Mouse (Mus musculus) ovary, postnatal 36 days (tissue): ENCODE data around the gene Pnlip.
A peak's percentile ranks its signal among the peaks of the same experiment; 100 is the strongest.

ENCODE experiments used
- DNase-seq: peaks from one replicate; pipeline ENCODE4 v3.0.0; 2022; ENCODE audit warnings: low spot score, mixed read lengths

The Pnlip gene

DNA sequence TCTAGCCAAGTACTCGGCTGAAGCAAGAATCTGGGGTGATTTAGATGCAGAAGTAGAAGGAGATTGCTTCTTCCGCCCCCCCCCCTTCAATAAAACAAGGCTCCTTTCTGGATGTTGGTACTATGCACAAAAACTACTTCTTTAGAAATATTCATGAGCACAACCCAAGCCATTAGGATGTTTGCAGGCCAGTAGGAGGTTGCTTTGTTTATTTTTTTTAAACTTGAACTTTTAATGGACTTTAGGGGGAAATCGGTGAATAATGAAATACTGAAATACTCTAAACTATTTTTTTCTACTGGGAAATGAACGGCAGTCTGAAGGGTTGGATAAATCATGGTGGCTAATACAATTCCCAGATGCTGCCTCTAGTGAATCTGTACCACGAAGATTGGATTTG, at the start of gene Pnlip:
Pnlip (plus strand) TSS at position 301 of the 400 bp plus-strand sequence.
- no peak for DNase-seq

DNA sequence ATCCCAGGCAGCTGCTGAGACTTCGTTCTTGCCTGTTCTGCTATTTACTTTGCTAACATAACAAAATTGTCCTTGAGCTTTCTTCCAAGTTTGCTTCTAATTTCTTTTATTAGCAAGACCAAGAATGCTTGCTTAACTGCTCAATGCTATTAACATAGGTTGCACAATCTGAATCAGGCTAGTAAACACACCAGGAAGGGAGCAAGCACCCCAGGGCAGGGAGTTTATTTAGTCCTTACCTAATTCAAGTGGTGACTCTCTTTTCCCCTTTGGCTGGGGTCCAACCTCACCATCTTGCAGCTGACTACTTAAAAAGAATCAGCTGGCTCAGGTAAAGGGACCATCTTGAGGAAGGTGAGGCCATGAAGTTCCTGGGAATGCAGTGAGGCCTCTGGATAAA, 42.6 kb upstream of the Pnlip start:
- DNase-seq, result no peak

DNA sequence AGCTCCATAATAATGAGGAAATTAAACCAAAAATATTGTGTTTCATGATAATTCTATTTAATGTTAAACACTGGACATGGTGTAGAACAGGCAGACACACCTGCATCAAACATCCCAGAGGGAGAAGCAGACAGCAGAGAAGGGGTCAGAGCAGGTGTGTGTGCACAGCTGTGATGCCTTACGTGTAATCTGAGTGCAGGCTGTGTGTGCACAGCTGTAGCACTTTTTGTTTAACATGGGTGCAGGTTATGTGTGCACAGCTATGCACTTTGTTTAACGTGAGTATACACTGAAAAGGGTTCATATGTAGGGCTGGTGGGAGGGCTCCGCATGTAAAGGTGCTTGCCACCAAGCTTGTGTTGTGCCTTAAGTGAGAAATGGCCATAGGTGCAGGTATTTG, 39.6 kb upstream of the Pnlip start:
- DNase-seq, result no peak

DNA sequence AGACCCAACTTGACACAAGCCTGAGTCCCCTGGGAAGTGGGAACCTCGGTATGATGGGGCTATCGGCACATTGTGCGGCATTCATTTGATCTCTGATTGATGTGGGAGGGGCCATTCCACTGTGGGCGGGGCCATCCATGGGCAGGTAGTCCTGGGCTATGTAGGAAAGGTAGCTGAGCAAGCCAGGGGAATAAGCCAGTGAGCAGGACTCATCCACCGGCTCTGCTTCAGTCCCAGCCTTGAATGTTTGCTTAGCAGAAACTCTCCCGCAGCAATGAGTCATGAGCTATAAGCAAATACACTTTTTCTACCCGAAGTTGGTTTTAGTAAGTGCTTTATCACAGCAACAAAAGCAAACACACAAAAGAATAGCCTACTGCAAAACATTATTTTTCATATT, 35.7 kb upstream of the Pnlip start:
- DNase-seq, result no peak

DNA sequence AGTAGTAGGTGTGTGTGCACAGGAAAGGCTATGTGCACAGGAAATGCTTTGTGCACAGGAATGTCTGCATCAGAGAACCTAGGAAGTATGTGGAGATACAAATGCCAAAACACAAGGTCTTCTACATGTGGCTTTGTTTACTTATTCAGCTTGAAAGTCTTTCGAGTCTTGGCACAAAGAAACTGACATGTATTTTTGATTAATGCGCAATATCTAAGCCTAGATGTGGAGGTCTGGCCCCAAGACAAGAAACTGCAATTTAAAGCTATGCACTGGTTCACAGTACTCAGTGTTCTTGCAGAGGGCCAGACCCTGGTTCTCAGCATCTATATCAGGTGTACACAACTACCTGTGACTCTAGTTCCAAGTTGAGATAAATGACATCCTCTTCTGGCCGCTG, 31.6 kb upstream of the Pnlip start:
- no peak for DNase-seq

DNA sequence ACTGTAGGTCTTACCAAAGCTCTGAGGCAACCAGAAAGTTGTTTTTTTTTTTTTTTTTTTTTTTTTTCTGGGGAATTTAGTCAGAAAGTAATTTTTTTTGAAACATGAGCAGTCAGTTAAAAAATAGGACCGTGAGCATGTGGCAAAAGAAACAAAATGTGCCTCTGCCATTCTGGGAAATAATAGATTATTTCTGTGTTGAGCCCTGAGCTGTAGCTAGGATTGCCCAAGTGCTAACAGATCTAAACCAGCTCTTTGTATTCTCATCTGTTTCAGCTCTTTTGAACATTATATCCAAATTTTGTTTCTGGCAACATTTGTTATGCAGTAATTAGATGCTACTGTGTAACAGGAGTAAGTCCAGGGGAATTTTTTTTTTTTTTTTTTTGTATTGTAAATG, 30.7 kb upstream of the Pnlip start:
- DNase-seq, result no peak

DNA sequence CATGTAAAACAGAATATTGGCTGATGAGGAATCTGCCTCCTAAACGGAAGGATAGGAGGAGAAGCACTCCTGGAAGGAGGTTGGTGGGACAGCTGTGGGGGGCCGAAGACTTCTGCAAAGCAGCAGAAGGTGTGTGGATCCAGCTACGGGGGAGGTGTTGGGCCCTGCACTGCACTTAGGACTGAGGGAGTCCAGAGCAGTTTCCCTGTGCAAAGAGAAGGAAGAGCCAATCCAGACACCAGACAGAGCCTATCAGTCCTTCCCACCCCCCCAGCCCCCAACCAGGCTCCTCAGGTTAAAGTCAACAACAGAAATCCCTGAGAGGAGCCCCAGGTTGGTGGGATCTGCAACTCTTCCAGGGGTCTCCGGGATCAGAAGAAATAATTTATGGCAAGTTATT, 27.5 kb upstream of the Pnlip start:
- no peak for DNase-seq

DNA sequence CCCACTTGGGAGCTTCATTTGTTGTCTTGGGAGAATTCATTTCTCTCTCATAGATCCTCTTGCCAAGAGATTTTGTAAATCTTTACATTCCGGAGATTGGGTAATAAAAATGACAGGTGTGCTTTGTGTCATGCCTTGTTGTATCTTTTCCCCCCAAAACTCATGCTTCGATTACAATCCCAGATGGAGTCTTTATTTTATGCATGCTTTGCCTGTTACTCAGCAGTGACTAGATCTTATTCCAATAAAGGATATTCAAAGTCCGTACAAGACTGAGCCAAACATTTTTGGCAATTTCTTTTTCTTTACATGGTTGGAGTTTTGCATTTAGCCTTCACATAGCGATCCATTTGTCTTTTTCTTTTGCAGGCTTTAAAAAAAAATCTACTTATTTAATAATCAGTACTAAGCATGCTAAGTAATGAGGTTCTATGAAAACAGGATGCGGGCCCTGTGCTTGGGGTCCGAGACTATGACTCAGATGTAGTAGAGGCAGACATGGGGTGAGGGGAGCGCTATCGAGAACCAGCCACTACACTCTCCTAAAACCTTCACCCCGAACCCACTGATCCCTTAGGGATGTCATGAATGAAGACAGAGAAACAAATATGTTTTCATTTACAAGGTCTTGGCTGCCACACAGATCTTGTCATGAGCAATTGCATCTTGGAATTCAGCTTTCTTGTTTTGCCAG, 26.9 kb upstream of the Pnlip start:
- no peak for DNase-seq

DNA sequence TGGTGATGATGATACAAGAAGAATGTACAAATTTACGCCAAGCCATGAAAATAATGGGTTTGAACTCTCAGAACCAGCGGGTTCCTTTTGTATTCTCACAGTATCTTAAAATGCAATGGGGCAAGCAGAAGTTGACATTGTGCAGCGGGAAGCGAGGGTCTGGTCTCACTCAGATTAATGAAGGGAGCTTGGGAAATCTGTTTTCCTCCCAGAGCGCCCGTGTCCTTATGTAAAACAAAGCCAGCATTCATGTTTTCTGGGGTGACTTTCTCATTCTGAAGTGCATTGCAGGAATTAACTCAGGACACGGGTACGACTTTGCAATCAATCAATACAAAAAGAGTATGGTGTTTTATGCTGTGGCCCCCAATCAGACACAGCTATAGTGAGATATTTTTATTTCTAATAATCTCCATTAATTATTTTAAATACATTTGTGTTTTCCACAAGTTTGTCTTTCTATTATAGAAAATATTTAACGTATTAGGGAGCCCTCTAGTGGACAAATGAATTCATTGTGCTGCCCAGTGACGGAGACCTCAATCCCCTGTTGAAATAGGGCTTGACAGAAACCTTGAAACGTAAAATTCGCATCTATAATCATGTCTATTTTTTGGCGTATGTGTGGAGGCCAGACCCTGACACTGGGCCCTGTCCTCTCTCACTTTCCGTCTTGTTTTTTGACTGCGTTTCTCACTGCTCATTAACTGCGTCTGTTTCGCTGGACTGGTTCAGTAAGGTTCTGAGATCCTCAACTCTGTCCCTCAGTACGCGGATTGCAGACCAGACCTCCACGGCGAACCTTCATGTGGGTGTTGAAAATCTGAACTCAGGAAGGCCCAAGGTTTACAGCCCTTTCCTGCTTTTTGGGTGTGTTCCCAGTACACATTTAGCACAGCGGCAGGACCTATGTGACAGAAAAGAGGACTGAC, 24.6 kb upstream of the Pnlip start:
- no peak for DNase-seq

DNA sequence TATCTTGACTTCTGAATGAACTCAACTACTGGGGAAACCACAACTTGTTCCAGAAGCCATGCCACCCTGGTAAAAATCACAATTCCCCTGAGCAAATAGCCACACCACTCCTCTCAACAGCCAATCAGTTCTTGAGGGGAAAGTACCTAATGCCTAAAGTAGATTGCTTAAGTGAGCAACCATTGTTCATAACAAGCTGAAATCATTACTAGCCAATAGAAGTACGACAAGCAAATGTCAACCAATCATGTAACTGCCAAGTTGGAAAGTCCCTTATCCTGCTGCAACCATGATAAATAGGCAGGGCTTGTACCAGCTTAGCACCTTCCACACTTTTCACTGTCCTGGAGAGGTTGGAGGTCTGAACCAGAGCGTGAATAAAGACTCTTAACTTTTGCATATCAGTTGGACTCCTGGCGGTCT, 22.9 kb upstream of the Pnlip start:
- no peak for DNase-seq

DNA sequence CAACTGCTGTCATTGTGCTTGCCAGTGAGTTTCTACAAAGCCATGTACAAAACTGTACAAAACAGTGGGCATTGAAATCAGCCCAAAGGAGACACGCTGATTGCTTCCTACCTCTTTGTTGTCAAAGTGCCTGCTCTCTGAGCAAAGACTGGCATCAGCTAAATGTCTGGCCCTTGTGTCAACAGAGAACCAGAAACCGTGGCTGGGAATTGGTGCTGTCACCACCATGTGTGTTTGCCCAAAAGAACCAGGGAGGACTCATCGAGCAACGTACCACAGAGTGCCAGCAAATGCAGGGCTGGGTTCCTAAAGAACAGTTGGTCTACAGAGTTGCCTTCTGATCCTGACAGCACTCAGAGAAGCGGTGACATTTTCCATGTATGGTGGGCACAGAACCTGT, 2.3 kb upstream of the Pnlip start:
- DNase-seq, result no peak

DNA sequence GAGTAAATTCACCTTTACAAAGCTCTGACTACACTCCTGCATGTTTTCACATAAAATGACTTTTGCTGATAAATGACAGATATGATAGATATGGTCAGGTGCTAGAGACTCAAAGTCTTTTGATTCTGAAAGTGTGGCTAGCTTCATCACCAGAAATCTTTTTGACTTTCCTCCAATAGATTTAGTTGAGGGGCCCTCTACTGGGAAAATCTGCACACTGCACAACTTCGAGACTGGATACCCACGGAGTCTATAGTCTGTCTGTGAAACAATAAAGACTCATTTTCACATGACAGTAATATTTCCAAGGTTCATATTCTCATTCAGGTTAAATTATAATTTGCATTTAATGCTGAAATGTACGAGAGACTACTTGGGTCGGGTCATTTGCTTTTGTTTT, 9.8 kb downstream of the Pnlip start:
- no peak for DNase-seq

DNA sequence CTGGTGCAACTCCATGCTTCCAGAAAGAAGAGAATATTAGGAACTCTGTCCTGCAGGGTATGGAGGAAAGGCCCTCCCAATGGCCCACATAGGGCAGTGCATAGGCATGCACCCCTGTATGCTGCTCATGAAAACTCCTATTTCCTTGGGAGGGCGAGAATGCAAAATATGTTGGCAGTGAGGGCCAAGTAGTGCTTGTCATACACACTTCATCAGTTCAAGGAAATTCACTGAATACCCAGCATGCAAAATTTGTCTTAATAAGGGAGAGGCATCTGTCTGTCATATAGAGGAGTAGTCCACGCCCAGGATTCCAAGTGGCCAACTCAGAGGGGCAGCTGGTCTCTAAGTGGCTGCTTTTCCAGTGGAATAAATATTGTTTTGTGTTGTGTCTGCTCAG, 11.0 kb downstream of the Pnlip start:
- no peak for DNase-seq

DNA sequence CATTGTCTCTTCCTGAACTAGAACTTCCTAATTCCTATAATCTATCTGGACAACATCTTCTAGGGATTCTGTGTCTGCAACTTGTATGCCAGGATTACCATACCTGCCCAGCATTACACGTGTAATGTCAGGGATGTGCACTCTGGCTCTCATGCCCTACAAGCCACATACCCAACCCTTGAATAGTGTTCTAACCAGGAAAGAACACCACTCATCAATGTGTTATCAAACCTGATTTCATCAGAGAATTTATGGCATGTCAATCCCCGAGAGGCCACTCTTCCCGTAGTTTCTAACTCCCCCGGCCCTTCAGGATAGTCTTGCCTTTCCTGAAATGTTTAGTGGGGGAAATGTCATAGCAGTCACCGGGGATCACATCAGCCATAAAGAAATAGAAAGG, 12.6 kb downstream of the Pnlip start:
- DNase-seq, result no peak

DNA sequence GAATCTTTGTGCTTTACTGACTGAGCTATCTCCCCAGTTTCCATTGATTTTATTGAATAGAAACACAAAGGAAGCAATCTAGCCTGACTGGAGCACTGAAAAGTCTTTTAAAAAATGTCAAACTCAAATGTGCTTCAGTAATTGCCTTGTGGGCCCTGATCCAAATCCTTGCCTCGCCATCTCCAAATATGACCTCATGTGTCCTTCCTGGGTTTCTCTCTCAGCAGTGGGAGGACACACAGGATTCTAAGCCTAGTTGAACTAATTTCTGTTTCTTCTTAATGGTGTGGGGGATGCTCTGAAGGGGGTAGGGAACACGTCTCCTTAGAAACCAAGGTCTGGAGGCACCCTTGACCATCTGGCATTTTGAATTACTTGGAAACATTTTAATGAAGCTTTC, 22.3 kb downstream of the Pnlip start:
- DNase-seq, result no peak

DNA sequence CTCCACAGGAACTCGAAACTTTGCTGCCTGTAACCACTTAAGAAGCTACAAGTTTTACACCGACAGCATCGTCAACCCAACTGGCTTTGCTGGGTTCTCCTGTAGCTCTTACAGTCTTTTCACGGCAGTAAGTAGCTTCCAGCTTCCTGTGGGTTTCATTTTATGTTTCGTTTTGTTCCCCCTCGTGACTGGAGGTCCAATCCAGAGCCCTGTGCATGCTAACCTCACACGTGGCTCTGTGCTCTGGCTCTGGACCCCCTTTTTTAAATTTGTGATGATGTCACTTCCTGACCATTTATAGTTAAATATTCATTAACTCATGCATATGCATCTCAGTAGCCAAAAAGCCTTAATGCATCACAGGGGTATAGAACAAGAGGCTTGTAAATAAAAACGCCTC, 24.8 kb downstream of the Pnlip start:
- DNase-seq, result no peak

DNA sequence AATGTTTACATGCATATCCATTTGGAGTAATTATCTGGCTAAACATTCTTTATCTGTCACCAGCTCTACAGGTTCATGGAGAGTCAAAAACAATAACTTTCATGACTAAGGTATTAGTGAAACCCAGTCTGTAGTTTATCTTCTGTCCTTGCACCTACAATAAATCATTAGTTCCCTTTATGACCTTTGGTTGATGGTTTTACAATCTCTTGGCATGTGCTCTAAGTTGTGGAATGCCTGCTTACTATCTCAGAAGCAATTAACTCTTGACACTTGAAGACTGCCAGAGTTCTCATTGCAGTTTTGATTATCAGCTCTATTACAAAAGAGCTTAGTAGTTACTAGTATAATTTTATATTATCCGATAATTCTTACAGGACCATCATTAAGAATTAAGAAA, 36.6 kb downstream of the Pnlip start:
- no peak for DNase-seq

DNA sequence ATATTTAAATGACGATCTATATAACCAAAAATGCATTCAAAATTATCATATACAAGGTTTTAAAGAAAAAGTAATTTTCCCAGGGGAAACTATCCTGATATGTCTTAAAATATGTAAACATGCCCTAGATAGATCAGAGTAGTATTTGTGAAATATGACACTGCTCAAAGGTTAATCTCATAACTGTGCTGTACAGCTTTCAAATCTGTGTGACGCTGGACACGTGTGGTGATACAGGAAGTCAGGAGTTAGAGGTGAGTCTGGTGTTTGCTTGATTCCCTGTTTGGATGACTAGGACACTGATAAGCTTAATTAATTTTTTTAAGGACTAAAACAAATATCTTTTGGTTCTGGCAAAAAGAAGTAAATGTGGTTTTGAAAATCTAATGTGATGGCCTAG, 43.0 kb downstream of the Pnlip start:
- no peak for DNase-seq

DNA sequence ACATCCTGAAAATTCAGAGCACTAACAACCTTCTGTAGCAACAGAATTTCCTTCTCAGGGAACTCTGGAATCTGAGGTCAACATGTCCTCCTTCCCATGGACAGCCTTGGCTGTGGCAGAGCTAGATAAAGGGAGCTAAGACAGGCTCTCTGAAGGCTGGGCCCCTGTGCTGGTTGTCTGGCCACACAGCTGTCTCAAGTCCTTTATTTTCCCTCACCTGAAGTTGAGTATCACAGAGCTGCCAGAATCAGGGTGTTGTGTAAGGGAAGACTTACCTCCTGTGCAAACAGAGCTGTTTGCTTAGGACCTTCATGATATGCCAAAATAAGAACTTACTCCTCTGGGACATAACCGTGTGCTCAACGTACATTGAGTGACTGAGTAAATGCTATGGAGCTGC, 43.9 kb downstream of the Pnlip start:
- peak; percentile 14 for DNase-seq

DNA sequence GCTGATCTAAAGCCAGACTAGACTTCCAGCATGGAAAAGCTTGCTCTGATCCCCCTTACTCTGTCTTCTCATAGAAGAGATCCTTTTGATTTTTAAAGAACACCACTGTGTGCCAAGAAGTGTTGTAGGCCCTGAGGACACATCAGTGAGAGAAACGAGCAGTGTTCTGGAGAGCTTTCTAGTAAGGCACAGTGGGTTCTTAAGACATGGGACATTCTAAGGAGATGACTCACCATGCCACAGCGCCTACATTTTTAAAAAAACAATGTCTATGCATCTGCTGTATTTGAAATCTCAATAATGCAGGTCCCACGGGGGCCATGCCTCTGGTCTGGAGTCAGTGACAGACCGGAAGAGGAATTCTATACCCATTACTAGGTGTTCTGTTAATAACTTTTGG, 52.3 kb downstream of the Pnlip start:
- no peak for DNase-seq

DNA sequence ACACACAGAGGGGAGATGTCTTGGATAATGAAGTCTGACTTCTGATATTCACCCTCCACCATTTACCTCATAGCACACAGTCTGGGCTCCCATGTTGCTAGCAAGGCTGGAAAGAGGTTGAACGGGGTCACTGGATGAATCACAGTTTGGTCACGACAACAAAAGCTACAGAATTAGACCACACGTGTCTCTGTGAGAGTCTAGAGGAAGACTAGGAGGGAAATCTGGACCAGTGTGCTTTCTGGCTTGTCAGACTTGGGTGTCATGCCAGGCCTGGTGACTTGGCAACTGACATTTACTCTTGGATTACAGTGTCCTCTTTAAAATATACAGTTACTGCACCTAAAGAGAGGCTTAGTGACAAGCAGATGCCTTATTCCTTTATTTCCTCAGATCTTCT, 56.3 kb downstream of the Pnlip start:
- DNase-seq, result no peak

DNA sequence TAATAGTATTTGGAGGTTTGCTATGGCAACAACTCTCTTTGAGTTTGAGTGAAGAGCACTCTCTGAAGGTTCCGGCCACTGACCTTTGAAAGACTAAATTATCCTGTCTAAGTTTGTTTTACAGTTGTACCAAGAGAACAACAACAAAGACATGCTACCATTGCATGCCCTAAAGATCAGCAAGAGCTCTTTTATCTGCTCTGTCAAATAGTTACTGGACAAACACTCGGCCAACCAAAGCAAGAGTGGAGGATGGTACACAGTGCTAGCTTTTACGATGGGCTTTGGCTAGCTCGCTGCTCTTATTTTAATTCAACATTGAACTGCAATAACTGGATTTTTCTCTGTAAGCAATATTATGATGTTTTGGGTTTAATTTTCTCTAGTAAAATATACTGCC, 65.6 kb downstream of the Pnlip start:
- no peak for DNase-seq

DNA sequence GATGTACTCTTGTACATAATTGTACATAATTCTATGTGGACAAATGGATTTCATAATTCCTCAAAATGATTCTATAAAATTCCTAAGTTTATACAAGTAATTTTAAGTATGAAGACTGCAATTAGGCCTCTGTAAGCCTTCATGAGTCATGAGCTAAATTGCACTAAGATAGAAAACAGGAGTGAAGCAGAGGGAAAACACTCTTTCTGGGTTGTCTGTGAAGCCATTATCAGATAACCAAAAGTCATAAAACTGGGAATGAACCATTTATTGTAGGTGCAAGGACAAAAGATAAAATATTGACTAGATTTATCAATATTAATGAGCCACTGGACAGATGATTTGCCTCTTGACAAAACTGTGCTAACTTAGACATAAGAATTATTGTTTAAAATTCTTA, 68.1 kb downstream of the Pnlip start:
- no peak for DNase-seq

DNA sequence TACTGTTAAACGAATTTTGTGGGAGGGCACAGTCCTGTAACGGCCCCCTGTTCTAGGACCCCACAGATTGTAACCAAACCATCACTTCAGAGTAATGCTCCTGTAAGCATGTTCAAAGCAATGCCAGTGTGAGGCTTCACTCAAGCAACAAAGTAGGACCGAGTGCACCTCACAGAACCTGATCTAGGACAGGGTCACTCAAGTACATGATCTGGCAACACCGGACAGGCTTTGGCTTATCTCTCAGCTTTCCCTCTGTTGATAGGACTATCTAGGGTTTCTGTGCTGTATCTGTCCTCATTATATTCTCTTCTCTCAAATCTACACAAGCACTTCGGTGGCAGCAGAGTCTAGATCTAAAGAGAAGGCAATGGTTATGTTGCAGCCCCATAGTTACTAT, 74.3 kb downstream of the Pnlip start:
- DNase-seq, result no peak
